Mouse (Mus musculus) lung, embryonic 16.5 days (tissue): ENCODE data around the gene Cd70. TPM values are rescaled to one million over a fixed set of nuclear protein-coding genes. Genes with fewer than 3 reads are reported as not detected.
"Not testable (repeated sequence)": the region's sequence is repeated elsewhere in the genome, so short reads cannot be mapped to it uniquely, and the experiment has no call there.

Experiments
- ATAC-seq: fragments of 200-750 bp; cut with Nextera tagmentation; 2 replicates; pipeline ENCODE4 v1.8.0; 2017; ENCODE audit warnings: low read depth, mild to moderate bottlenecking, moderate library complexity
- H3K27ac ChIP-seq: fragments of 300-500 bp; sonication (generic); 2 replicates; pipeline ENCODE4 v1.5.1; 2014; ENCODE audit warnings: mild to moderate bottlenecking, control low read depth, low read length
- H3K27me3 ChIP-seq: fragments of 300-500 bp; sonication (generic); 2 replicates; pipeline ENCODE4 v1.6.1; 2014; ENCODE audit warnings: low read depth, low read length, mixed read lengths; ENCODE audit not compliant: control insufficient read depth, insufficient read depth
- H3K36me3 ChIP-seq: fragments of 300-500 bp; sonication (generic); 2 replicates; pipeline ENCODE4 v1.6.1; 2014; ENCODE audit warnings: low read length; ENCODE audit not compliant: control insufficient read depth, insufficient read depth
- H3K4me1 ChIP-seq: fragments of 300-500 bp; sonication (generic); replicated peaks from 2 replicates; pipeline ENCODE4 v1.6.1; 2014; ENCODE audit warnings: low read length, mixed read lengths; ENCODE audit not compliant: control insufficient read depth, insufficient read depth
- H3K4me2 ChIP-seq: fragments of 300-500 bp; sonication (generic); 2 replicates; pipeline ENCODE4 v1.6.1; 2014; ENCODE audit warnings: low read depth, low read length, control low read depth
- H3K4me3 ChIP-seq: fragments of 300-500 bp; sonication (generic); 2 replicates; pipeline ENCODE4 v1.5.1; 2014; ENCODE audit warnings: mild to moderate bottlenecking, low read length, control low read depth
- H3K9ac ChIP-seq: fragments of 300-500 bp; sonication (generic); 2 replicates; pipeline ENCODE4 v1.6.1; 2014; ENCODE audit warnings: low read length, control low read depth
- H3K9me3 ChIP-seq: fragments of 300-500 bp; sonication (generic); 2 replicates; pipeline ENCODE4 v1.6.1; 2016; ENCODE audit warnings: low read length; ENCODE audit not compliant: control insufficient read depth
- WGBS: fragments of 180-500 bp; shearing (Covaris S2); extraction: QIAGEN DNeasy Blood & Tissue Kit; methylation state at CpG from one replicate; pipeline ENCODE4 v1.1.7; 2014; 5-methylcytosine and 5-hydroxymethylcytosine counted together
- polyA plus RNA-seq: library from polyadenylated mRNA; unstranded; fragments of >200 nt; fragmentation: Nextera tagmentation; extraction: Ambion mirVana; gene quantifications from 2 replicates; pipeline ENCODE4 v1.2.1, GENCODE M21; 2015

Gene Cd70
- polyA plus RNA-seq, 1 experiment from 2014 or later, result not detected

GRCm38 (mm10) chr17:57139708-57140107 is 9.9 kb downstream of the Cd70 start:
- Histone ChIP-seq H3K9me3 (no peaks in the 10 kb centered on the region), H3K4me2 (no peak overlapping the region), H3K27me3 (no peaks in the 10 kb centered on the region), H3K36me3 (no peaks in the 10 kb centered on the region), H3K4me3 (no peak overlapping the region), H3K4me1 (no peaks in the 10 kb centered on the region), H3K9ac (no peak overlapping the region), H3K27ac (no peak overlapping the region)
- 72% methylated on average over 3 of the region's 3 CpGs for WGBS
- no peak for ATAC-seq

DNA sequence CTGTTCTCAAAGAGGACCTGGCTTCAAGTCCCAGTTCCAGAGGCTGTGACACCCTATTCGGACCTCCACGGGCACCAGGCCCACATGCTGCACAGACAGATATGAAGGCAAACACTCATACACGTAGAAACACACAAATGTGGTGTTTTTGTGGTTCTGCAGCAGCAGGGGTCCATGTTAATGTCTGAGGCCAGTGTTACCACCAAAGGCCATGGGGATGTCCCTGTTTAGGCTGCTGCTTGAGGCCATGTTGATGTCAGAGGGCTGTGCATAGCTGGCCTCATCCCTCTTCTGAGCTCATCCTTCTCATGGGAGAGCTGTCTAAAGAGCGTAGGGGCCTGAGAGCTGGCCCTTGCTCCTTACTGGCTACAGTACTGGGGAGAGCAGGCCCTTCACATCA is 10.9 kb downstream of the Cd70 start:
- no peaks in the 10 kb centered on the region for H3K36me3 ChIP-seq
- no peak overlapping the region for H3K4me3 ChIP-seq
- H3K27me3 ChIP-seq, result no peaks in the 10 kb centered on the region
- 76% methylated on average over 4 of the region's 4 CpGs for WGBS
- H3K9ac ChIP-seq, result no peak overlapping the region
- no peak for ATAC-seq
- H3K4me2 ChIP-seq, result no peak overlapping the region
- H3K27ac ChIP-seq, result no peak overlapping the region
- H3K4me1 ChIP-seq, result no peaks in the 10 kb centered on the region
- no peaks in the 10 kb centered on the region for H3K9me3 ChIP-seq

- Histone ChIP-seq H3K36me3 (no peaks in the 10 kb centered on the region), H3K27me3 (no peaks in the 10 kb centered on the region), H3K9ac (no peak overlapping the region), H3K4me1 (no peaks in the 10 kb centered on the region), H3K27ac (no peak overlapping the region), H3K4me3 (no peak overlapping the region), H3K4me2 (no peak overlapping the region), H3K9me3 (no peaks in the 10 kb centered on the region)
- WGBS, result 67% methylated on average over 3 of the region's 3 CpGs
- ATAC-seq, result no peak
Measured at GRCm38 (mm10) chr17:57135635-57136034, 13.9 kb downstream of the Cd70 start.

DNA sequence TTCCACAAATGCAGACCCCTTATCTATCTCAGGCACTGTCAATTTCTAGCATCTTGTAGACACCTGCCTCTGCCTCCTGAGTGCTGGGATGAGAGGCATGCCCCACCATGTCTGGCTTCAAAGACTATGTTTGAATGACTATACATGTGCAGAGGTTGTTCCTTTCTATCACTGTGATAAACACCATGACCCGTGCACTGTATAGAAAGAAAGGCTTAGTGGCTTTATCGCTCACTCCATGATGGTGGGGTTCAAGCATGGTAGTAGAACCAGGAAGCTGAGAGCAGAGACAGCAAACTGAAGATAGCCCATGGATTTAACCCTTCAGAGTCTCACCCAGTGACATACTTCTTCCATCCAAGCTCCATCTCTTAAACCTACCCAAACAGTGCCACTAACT is 14.9 kb downstream of the Cd70 start:
- H3K27me3 ChIP-seq, result no peaks in the 10 kb centered on the region
- ATAC-seq, result no peak
- WGBS, result 75% methylated on average over 2 of the region's 2 CpGs
- H3K36me3 ChIP-seq, result no peaks in the 10 kb centered on the region
- no peaks in the 10 kb centered on the region for H3K4me1 ChIP-seq
- H3K4me3 ChIP-seq, result no peak overlapping the region
- no peak overlapping the region for H3K9ac ChIP-seq
- H3K9me3 ChIP-seq, result no peaks in the 10 kb centered on the region
- H3K4me2 ChIP-seq, result no peak overlapping the region
- no peak overlapping the region for H3K27ac ChIP-seq

- H3K4me3 ChIP-seq, ATAC-seq, H3K9me3 ChIP-seq, H3K27me3 ChIP-seq, H3K27ac ChIP-seq, H3K4me1 ChIP-seq, H3K4me2 ChIP-seq, H3K36me3 ChIP-seq, H3K9ac ChIP-seq: not testable (repeated sequence)
- WGBS, result 21% methylated on average over 3 of the region's 3 CpGs
Measured at GRCm38 (mm10) chr17:57134021-57134420, 15.6 kb downstream of the Cd70 start.

GRCm38 (mm10) chr17:57131793-57132192 is 17.8 kb downstream of the Cd70 start:
- H3K36me3 ChIP-seq, result no peaks in the 10 kb centered on the region
- H3K4me1 ChIP-seq, result no peaks in the 10 kb centered on the region
- H3K9ac ChIP-seq, result no peak overlapping the region
- 87% methylated on average over 1 of the region's 1 CpGs for WGBS
- H3K4me2 ChIP-seq, result no peak overlapping the region
- no peaks in the 10 kb centered on the region for H3K27me3 ChIP-seq
- H3K4me3 ChIP-seq, result no peak overlapping the region
- H3K9me3 ChIP-seq, result no peaks in the 10 kb centered on the region
- H3K27ac ChIP-seq, result no peak overlapping the region
- no peak for ATAC-seq

GRCm38 (mm10) chr17:57125853-57126622 is 23.5 kb downstream of the Cd70 start:
- Histone ChIP-seq H3K27ac (no peak overlapping the region), H3K27me3 (no peaks in the 10 kb centered on the region), H3K36me3 (no peaks in the 10 kb centered on the region), H3K4me2 (no peak overlapping the region), H3K4me3 (no peak overlapping the region), H3K4me1 (no peaks in the 10 kb centered on the region), H3K9ac (no peak overlapping the region), H3K9me3 (no peaks in the 10 kb centered on the region)
- 60% methylated on average over 3 of the region's 3 CpGs for WGBS
- ATAC-seq, result no peak

DNA sequence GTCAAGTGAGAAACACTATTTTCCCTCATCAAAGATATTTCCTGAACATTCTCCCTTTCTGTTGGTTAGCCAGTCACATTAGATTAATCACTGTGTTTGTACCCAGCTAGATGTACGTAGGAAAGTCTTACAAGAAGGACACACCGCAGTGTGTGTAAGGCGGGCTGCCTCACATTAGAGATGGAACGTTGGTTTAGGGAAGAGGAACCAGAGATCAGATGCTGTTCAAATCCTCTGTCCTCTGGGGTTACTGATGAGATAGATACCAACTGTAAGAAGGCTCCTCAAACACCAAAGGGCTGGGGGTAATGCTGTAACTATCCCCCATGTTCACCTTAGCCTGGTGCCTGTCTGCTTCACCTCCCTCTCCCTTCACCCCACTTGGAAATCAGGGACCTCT is 24.8 kb downstream of the Cd70 start:
- ATAC-seq, result no peak
- Histone ChIP-seq H3K4me3 (no peak overlapping the region), H3K4me2 (no peak overlapping the region), H3K9me3 (no peaks in the 10 kb centered on the region), H3K4me1 (no peaks in the 10 kb centered on the region), H3K36me3 (no peaks in the 10 kb centered on the region), H3K9ac (no peak overlapping the region), H3K27ac (no peak overlapping the region), H3K27me3 (no peaks in the 10 kb centered on the region)
- 75% methylated on average over 4 of the region's 4 CpGs for WGBS

- Histone ChIP-seq H3K4me1 (peaks cover 3% of the 10 kb centered on the region; the same call in 1 of the 2 replicates), H3K9ac (no peak overlapping the region), H3K27ac (no peak overlapping the region), H3K4me3 (no peak overlapping the region), H3K9me3 (no peaks in the 10 kb centered on the region), H3K27me3 (no peaks in the 10 kb centered on the region), H3K36me3 (no peaks in the 10 kb centered on the region), H3K4me2 (no peak overlapping the region)
- 83% methylated on average over 11 of the region's 11 CpGs for WGBS
- ATAC-seq, result no peak
Measured at GRCm38 (mm10) chr17:57123192-57124118, 26.1 kb downstream of the Cd70 start.
